Mouse (Mus musculus): ENCODE measurements around the gene Grhpr. TPM values are rescaled to one million over a fixed set of nuclear protein-coding genes. Genes with fewer than 3 reads are reported as not detected.
"Not testable (repeated sequence)": the region's sequence is repeated elsewhere in the genome, so short reads cannot be mapped to it uniquely, and the experiment has no call there.

Grhpr gene
- polyA plus RNA-seq, 1 experiment from 2014 or later = 85.2 TPM

GRCm38 (mm10) chr4:44976026-44976615 is 5.1 kb upstream of the Grhpr start:
- Histone ChIP-seq H3K9me3 (replicated peaks) (no peaks in the 10 kb centered on the region), H3K4me2 (no peak overlapping the region), H3K27ac (no peak overlapping the region), H3K4me1 (replicated peaks) (peaks cover 22% of the 10 kb centered on the region), H3K27me3 (no peaks in the 10 kb centered on the region), H3K4me3 (no peak overlapping the region), H3K36me3 (no peaks in the 10 kb centered on the region), H3K9ac (no peak overlapping the region)
- 66% methylated on average over 6 of the region's 6 CpGs for WGBS
- ATAC-seq (replicated peaks; ENCODE audit: insufficient number of reproducible peaks, insufficient read depth, low FRiP score, low read depth) = no peak

- no peaks in the 10 kb centered on the region for H3K27me3 ChIP-seq
- WGBS = 86% methylated on average over 10 of the region's 10 CpGs
- H3K9ac ChIP-seq = no peak overlapping the region
- H3K4me3 ChIP-seq = no peak overlapping the region
- H3K9me3 ChIP-seq (replicated peaks) = no peaks in the 10 kb centered on the region
- peaks cover 26% of the 10 kb centered on the region for H3K4me1 ChIP-seq (replicated peaks)
- ATAC-seq (replicated peaks; ENCODE audit: insufficient number of reproducible peaks, insufficient read depth, low FRiP score, low read depth) = no peak
- H3K27ac ChIP-seq = no peak overlapping the region
- no peak overlapping the region for H3K4me2 ChIP-seq
- H3K36me3 ChIP-seq = no peaks in the 10 kb centered on the region
These were observed 4.1 kb upstream of the Grhpr start for GRCm38 (mm10) chr4:44976921-44977710.

- H3K4me1 ChIP-seq (replicated peaks) = peaks cover 37% of the 10 kb centered on the region
- H3K27me3 ChIP-seq = no peaks in the 10 kb centered on the region
- no peak overlapping the region for H3K9ac ChIP-seq
- 75% methylated on average over 5 of the region's 5 CpGs for WGBS
- no peaks in the 10 kb centered on the region for H3K36me3 ChIP-seq
- no peak overlapping the region for H3K4me3 ChIP-seq
- no peaks in the 10 kb centered on the region for H3K9me3 ChIP-seq (replicated peaks)
- no peak overlapping the region for H3K27ac ChIP-seq
- ATAC-seq (replicated peaks; ENCODE audit: insufficient number of reproducible peaks, insufficient read depth, low FRiP score, low read depth) = no peak
- no peak overlapping the region for H3K4me2 ChIP-seq
These were observed 3.0 kb upstream of the Grhpr start for GRCm38 (mm10) chr4:44978175-44978574.

- Histone ChIP-seq H3K4me1 (replicated peaks) (peaks cover 37% of the 10 kb centered on the region), H3K27me3 (no peaks in the 10 kb centered on the region), H3K9me3 (replicated peaks) (no peaks in the 10 kb centered on the region), H3K4me2 (no peak overlapping the region), H3K9ac (no peak overlapping the region), H3K27ac (no peak overlapping the region), H3K4me3 (no peak overlapping the region), H3K36me3 (peaks cover 6% of the 10 kb centered on the region)
- WGBS = 61% methylated on average over 7 of the region's 7 CpGs
- ATAC-seq (replicated peaks; ENCODE audit: insufficient number of reproducible peaks, insufficient read depth, low FRiP score, low read depth) = no peak
These were observed 1.3 kb upstream of the Grhpr start for GRCm38 (mm10) chr4:44979794-44980338.

- peaks cover 21% of the 10 kb centered on the region for H3K36me3 ChIP-seq
- H3K9me3 ChIP-seq (replicated peaks) = no peaks in the 10 kb centered on the region
- no peak for ATAC-seq (replicated peaks; ENCODE audit: insufficient number of reproducible peaks, insufficient read depth, low FRiP score, low read depth)
- peak overlapping the region; percentile 84 for H3K4me2 ChIP-seq
- H3K27ac ChIP-seq = peak overlapping the region; percentile 89
- peak overlapping the region; percentile 86 for H3K9ac ChIP-seq
- WGBS = 30% methylated on average over 5 of the region's 5 CpGs
- no peaks in the 10 kb centered on the region for H3K27me3 ChIP-seq
- H3K4me3 ChIP-seq = peak overlapping the region; percentile 77
- H3K4me1 ChIP-seq (replicated peaks) = peaks cover 37% of the 10 kb centered on the region
These were observed 736 bp downstream of the Grhpr start for GRCm38 (mm10) chr4:44981974-44982287.

- Histone ChIP-seq H3K4me1 (replicated peaks) (peaks cover 37% of the 10 kb centered on the region), H3K9ac (peak overlapping the region; percentile 86), H3K36me3 (peaks cover 27% of the 10 kb centered on the region), H3K4me3 (peak overlapping the region; percentile 77), H3K27me3 (no peaks in the 10 kb centered on the region), H3K27ac (no peak overlapping the region), H3K4me2 (peak overlapping the region; percentile 84), H3K9me3 (replicated peaks) (no peaks in the 10 kb centered on the region)
- 56% methylated on average over 11 of the region's 11 CpGs for WGBS
- ATAC-seq (replicated peaks; ENCODE audit: insufficient number of reproducible peaks, insufficient read depth, low FRiP score, low read depth) = no peak
These were observed 1.4 kb downstream of the Grhpr start for GRCm38 (mm10) chr4:44982440-44983130.

GRCm38 (mm10) chr4:44983131-44983740 is 2.0 kb downstream of the Grhpr start:
- Histone ChIP-seq H3K4me3 (peak overlapping the region; percentile 77), H3K27ac (0 out of 2 replicates have a peak overlapping the region, but pooled peaks have one; percentile 14)

GRCm38 (mm10) chr4:44990560-44990959 is 9.4 kb downstream of the Grhpr start:
- H3K36me3 ChIP-seq = peaks cover 70% of the 10 kb centered on the region
- no peak overlapping the region for H3K4me2 ChIP-seq
- ATAC-seq (replicated peaks; ENCODE audit: insufficient number of reproducible peaks, insufficient read depth, low FRiP score, low read depth) = no peak
- no peak overlapping the region for H3K27ac ChIP-seq
- H3K4me3 ChIP-seq = no peak overlapping the region
- H3K9ac ChIP-seq = no peak overlapping the region
- no peaks in the 10 kb centered on the region for H3K4me1 ChIP-seq (replicated peaks)
- WGBS = 92% methylated on average over 5 of the region's 5 CpGs
- no peaks in the 10 kb centered on the region for H3K9me3 ChIP-seq (replicated peaks)
- H3K27me3 ChIP-seq = no peaks in the 10 kb centered on the region

More at GRCm38 (mm10) chr4:44983131-44983740, 2.0 kb downstream of the Grhpr start:
- Histone ChIP-seq H3K27me3 (no peaks in the 10 kb centered on the region), H3K4me1 (replicated peaks) (peaks cover 37% of the 10 kb centered on the region), H3K4me2 (peak overlapping the region; percentile 84), H3K9me3 (replicated peaks) (no peaks in the 10 kb centered on the region), H3K9ac (peak overlapping the region; percentile 19; the same call in 1 of the 2 replicates), H3K36me3 (peaks cover 32% of the 10 kb centered on the region)
- WGBS = 57% methylated on average over 10 of the region's 10 CpGs
- ATAC-seq (replicated peaks; ENCODE audit: insufficient number of reproducible peaks, insufficient read depth, low FRiP score, low read depth) = no peak

GRCm38 (mm10) chr4:44992330-44992729 is 11.1 kb downstream of the Grhpr start:
- H3K9me3 ChIP-seq (replicated peaks); H3K27ac ChIP-seq; H3K4me3 ChIP-seq; H3K27me3 ChIP-seq; H3K4me2 ChIP-seq; H3K9ac ChIP-seq; H3K4me1 ChIP-seq (replicated peaks); ATAC-seq (replicated peaks; ENCODE audit: insufficient number of reproducible peaks, insufficient read depth, low FRiP score, low read depth): not testable (repeated sequence)
- WGBS = 89% methylated on average over 11 of the region's 11 CpGs
- H3K36me3 ChIP-seq = peaks cover 58% of the 10 kb centered on the region

- not testable (repeated sequence) for H3K4me1 ChIP-seq (replicated peaks); H3K9me3 ChIP-seq (replicated peaks); ATAC-seq (replicated peaks; ENCODE audit: insufficient number of reproducible peaks, insufficient read depth, low FRiP score, low read depth); H3K9ac ChIP-seq; H3K27me3 ChIP-seq; H3K27ac ChIP-seq; H3K4me3 ChIP-seq; H3K4me2 ChIP-seq
- WGBS = 82% methylated on average over 14 of the region's 14 CpGs
- H3K36me3 ChIP-seq = peaks cover 51% of the 10 kb centered on the region
These were observed 12.0 kb downstream of the Grhpr start for GRCm38 (mm10) chr4:44993179-44993578.

GRCm38 (mm10) chr4:44993847-44994246 is 12.7 kb downstream of the Grhpr start:
- no peak overlapping the region for H3K4me2 ChIP-seq
- H3K9ac ChIP-seq = no peak overlapping the region
- ATAC-seq (replicated peaks; ENCODE audit: insufficient number of reproducible peaks, insufficient read depth, low FRiP score, low read depth) = no peak
- no peak overlapping the region for H3K4me3 ChIP-seq
- no peak overlapping the region for H3K27ac ChIP-seq
- no peaks in the 10 kb centered on the region for H3K27me3 ChIP-seq
- no peaks in the 10 kb centered on the region; the same call in 1 of the 2 replicates for H3K4me1 ChIP-seq (replicated peaks)
- peaks cover 47% of the 10 kb centered on the region for H3K36me3 ChIP-seq
- no peaks in the 10 kb centered on the region for H3K9me3 ChIP-seq (replicated peaks)
- 82% methylated on average over 9 of the region's 9 CpGs for WGBS
